Mouse (Mus musculus): ENCODE data around the gene Gpc2. TPM values are rescaled to one million over a fixed set of nuclear protein-coding genes. Genes with fewer than 3 reads are reported as not detected.

The Gpc2 gene
- total RNA-seq (2022), result 1 to 10 TPM in 2 of 4 experiments, under 1 TPM in 2; 0.38 to 1.3 (median 0.97) TPM

DNA sequence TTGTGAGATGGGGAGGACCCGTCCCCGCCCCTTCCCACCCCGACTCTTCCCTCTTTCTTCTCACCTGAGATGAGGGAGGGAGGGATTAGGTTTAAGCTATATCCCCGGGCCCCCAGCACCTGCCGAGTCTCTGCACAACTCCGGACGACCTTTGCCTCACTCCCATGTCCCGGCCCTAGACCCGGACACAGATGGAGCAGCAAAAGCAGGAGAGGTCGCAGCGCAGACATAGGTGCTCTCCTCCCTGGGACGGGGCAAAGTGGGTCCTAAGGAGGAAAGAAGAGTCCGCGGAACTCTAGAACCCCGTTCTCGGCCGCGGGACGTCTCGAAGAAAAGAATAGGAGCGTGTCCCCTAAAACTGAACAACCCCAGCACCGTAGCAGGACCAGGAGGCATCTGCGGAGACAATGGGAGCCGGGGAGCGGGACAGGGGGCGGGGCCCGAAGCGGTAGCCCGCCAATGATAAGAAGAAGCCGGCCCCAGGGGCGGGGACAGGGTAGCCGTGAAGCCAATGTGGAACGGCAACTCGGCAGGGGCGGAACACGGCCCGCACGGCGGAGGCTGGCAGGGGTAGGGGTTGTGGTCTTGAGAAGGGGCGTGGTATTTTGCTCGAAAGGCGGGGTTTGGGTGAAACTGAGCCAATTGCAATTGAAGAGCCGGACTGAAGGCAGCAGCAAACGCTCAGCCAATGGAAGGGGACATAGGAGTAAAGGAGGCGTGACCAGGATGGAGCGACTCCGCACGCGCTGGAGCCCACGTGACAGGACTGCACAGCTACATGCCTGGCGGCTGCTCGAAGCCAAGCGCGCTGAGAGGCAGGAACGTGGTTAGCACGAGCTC lies at the start of gene Gpc2, which contains the start of the genes Gm43720 and Stag3:
TSS of gene Gpc2 (minus strand) at position 421 of the 840 bp plus-strand sequence.
TSS of gene Gm43720 (minus strand) at position 374 of the 840 bp plus-strand sequence.
TSS of gene Stag3 (plus strand) at position 656 of the 840 bp plus-strand sequence.
- DNase-seq, result peak; percentile 78

DNA sequence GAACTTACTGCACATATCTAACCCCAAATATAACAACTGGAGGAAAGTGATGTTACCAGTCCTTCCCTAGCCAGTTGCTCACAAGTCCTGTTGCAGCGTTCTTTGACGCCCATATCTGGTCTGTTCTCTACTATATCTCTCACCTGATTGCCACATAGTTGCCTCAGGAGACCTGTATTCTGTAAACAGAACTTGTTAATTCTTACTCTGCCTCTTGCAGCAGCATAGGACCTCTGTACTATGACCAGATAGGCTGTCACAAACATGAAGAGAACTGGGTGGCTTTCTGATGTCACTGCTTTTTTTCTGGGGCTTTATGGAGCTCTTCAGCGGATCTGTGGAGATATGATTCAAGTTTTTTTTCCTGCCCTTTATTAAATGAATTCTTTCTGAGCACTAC lies 33.0 kb upstream of the Gpc2 start:
- no peak for DNase-seq

DNA sequence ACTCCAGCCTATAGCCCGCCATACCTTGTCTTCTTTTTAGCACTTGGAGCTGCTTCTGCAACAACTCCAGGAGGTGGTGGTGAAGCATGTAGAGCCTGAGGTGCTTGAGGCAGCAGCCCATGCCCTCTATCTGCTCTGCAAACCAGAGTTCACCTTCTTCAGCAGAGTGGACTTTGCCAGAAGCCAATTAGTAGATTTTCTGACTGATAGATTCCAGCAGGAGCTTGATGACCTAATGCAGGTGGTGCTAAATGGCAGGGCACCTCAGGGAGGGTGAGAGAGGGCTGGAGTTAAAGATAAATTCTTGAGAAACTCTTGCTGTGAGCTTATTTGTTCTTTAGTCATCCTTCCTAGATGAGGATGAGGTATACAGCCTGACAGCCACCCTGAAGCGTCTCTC lies 19.8 kb upstream of the Gpc2 start:
- no peak for DNase-seq

DNA sequence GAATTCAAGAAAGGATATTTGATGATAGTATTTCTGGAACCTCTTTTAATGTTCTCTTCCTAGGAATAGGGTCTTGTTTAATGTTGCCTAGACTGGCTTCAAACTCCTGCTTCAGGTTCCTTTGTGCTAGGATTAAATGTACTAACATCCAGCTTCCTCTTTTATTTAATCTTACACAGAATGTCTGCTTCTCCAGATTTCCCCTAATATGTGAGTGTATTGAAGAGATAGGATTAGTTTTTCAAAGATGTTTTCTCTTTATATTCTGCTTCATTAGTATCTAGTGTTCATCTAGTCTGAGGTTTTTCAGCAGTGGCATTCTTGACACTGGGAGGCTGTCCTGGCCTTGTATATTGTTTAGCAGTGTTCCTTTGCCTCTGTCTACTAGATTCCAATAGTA lies 14.4 kb upstream of the Gpc2 start:
- no peak for DNase-seq

DNA sequence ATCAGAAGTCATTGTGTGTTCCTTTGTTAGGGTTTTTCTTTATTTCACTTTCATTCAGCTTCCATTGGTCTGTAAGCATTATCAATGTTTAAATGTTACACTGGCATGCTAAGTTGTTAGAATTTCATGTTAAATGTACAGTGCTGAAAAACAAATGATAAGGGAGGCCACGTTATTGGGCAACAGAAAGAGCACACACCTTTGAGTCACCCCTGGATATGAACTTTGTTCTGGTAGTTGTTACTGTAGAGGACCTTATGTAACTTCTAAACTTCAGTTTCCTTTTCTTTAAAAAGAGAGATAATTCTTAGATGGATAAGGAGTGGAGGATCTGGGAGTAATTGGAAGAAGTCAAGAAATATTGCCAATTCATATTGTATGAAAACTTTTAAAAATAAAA lies 11.8 kb upstream of the Gpc2 start:
- no peak for DNase-seq

DNA sequence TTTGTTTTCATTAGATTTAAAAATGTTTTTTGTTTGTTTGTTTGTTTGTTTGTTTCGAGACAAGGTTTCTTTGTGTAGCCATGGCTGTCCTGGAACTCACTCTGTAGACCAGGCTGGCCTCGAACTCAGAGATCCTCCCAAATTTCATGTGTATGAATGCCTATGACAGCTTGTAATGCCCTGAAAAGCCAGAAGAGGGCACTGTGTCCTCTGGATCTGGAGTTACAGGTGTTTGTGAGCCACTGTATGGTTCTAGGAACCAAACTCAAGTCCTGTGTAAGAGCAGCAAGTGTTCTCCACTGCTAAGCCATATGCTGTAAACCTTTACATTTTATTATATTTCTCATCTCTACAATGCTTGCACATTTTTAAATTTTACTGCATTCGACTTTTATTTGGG lies 8.1 kb upstream of the Gpc2 start:
- DNase-seq, result no peak

DNA sequence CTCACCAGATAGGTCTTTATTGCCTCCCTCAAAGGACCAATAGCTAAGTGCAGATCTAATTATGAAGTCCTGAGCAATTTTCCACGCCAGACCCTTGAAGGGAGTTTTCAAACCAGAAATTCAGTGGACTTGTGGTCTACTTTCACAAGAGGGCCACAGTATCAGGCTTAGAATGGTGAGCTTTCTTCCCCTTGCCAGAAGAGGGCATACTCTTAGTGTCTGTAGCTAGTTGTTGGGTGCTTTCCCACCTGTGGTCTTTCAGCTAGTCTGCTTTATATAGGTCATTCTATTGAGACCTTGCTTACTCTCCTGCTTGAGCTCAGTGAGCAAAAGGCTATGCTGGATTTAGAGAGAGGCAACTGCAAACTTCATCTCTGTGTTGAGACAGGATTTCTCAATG lies 3.7 kb upstream of the Gpc2 start:
- DNase-seq, result no peak

DNA sequence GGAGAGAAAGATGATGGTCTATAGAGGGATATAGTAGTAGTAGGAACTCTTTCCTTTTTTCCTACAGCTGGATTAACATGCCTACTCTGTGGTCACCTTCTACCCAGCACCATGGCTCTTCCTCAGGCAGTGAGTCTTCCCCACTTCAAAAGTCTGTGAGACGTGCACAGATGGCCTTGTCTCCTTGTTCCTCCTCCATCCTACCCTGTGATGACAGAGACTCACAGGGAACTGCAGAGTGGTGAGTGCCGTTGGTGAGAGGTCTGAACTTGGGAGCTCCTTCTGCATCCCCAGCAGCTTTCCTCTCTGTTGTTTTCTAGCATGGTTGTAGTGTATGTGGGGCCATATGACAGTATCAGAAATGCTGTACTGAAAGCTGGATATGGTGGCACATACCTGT lies 2.0 kb upstream of the Gpc2 start:
- no peak for DNase-seq

DNA sequence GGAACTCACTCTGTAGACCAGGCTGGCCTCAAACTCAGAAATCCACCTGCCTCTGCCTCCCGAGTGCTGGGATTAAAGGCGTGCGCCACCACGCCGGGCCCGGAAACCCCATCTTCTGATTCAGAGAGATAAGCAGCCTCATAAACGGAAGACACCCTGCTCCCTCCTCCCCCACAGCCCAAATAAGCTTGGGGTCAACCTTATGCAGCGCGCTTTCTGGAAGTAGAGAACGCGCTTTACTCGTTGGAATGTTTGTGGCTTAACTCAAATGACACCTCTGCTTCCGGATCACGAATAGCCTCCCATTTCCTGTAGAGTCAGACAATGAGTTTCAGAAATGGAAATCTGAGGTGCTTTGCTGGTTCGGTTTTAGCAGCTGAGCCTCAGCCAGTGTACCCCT lies 1.0 kb upstream of the Gpc2 start:
- DNase-seq, result no peak

DNA sequence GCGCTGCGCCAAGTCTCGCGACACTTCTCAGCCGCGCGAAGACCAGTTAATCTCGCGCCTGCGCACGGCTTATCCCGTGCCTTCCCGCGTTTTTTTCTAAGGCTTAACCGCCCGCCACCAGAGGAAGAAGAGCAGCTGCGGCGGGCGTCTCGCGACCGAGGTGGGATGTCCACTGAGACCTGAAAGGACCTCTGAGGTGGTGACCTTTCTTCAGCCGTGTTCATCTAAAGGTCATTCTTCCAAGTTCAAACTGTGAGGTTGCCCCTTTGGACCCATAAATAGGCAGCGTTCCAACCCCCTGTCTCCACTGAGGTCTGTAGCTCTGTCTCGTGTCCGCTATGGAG lies 592 bp upstream of the Gpc2 start:
- no peak for DNase-seq

DNA sequence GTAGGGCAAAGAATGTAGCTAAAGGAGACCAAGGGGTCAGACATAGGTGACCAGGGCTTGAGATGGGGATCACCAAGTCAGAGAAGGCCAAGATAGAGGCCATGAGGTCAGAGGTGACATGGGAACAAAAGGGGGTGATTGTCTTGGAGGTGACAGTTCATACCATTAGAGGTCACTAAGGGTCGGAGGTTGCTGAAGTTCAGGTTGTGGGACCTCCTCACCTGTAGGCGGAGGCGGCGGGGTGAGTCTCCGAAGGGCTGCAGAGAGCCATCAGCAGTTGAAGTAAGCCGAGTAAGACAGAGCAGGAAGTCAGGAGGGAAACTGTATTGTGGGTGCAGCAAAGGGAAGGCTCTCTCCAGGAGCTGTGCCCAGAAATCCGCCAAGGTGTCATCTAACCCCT lies 1.8 kb downstream of the Gpc2 start:
- DNase-seq, result no peak

DNA sequence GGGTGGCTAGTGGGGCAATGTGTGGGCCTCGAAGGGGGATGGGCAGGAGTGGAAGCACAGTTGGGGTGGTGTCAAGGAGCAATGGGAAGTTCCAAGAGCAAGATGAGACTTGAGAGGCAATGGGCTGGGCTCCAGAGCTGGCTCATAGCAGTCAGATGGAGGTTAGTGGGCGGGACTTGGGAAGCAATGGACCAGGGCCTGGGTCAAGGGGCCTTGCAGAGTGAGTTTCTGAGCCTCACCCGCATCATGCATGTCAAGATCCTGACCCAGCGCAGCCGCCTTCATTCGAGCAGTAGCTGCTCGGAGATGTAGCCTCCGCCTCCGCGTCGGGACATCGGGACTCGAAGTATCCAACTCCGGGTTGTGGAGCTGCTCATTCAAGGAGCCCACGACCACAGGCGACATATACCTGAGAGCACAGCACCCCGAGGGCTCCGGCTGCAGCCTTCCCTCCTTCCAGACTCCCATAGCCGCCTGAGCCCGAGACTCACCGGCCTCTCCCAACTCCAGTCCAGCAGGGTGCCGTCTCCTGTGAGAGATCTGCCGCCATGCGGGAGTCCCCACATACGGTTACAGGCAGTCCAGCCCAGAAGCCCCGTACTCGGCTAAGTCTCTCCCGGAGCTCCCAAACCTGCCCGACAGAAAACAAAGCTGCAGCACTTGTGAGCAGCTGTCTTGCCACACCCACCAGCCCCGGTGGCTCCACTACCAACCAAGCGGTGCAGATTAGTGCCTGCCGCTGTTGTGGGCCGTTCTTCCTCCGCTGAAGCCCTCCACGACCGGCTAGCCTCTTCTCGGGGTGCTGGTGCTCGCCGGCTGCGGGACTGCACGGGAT lies 4.4 kb downstream of the Gpc2 start:
- no peak for DNase-seq

DNA sequence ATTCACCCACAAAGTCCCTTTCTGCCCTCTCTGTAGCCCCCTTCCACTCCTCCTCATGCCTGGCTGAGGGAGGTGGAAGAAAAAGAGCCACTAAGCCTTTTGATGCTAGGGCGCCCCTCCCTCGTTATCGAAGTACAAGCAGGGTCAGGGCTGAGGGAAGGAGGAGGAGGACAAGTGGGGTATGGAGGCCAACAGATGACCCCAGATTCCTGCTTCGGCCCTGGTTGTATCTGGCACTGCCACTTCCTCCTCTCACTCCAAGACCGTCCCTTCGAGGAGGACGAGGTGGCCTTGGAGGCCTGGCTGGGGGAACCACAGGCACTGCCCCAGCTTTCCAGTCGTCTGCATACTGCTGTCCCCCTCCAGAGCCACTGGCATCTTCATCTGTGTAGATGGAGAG lies 5.6 kb downstream of the Gpc2 start:
- no peak for DNase-seq

DNA sequence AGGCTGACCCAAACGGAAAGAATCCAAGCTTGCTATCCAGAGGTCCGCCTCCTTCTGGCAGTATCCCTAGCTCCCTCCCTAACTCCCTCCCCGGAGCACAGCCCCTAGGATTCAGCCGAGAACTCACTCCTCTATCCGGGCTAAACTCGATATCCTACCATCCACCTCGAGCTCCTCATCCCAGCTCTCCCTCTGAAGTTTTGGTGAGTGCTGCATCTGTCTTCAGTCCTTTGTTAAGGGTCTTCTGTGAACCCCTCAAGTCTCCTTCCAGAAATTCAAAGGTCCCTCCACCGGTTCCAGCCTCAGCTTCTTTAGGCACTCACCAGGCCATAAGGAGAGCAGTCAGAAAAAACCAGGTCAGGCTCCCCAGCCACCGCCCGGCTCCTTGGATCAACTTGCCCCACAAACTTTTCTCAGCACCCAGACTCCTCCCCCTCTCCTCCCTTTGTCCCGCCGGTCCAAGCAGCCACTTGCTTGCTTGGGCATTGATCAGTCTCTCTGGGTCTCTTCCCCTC lies 7.3 kb downstream of the Gpc2 start, which contains the start of gene Gal3st4:
TSS of gene Gal3st4 (minus strand) at position 432 of the 515 bp plus-strand sequence.
- DNase-seq, result no peak

DNA sequence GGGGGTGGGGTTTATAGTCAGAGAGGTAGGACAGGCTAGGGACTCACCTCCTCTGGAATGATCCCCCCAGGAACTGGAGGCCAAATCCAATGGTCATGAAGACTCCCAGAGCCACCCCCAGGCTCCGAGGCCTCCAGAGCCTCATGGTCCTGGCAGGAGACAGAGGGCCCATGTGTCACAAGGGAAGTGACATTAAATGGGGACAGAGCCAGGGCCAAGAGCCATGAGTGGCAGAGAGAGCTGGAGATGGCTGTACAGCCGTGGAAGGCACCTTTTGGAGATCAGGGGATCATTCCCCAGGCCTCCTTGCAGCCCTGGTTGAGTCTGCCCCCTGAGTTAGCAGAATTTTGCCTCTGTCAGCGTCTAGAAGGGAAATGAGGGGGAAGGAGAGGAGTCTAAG lies 8.6 kb downstream of the Gpc2 start:
- DNase-seq, result no peak

DNA sequence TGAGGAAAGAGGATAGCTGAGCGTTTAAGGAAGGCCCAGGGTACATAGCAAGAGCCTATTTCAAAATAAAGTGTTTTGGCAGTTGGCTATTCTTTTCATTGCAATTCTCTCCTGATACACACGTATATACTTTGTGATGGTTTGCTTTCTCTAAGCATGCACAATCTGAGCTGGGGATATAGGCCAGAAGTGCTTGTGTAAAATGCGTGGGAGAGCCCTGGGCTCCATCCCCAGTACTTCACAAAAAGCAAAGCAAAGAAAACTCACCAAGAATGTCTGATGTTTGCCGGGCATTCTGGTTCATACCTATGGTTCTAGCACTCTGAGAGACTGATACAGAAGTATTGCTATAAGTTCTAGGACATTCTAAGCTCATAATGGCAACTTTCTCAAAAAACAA lies 10.8 kb downstream of the Gpc2 start:
- no peak for DNase-seq

DNA sequence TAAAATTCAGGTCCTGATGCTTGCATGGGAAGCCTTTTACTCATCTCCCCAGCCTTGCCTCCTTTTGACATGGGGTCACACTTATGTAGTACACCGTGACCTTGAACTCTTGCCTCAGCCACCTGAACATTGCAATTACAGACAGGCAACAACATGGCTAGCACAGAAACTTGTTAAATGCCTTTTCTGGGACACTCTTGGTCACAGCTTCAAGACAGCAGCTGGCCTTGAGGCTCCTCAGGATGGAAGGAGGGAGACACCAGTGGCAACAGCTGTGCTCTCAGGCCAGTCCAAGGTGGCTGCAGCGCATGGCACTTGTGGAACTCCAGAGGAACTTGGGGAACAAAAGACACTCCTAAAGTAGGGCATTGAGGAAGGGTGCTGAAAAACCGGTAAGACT lies 12.7 kb downstream of the Gpc2 start:
- DNase-seq, result no peak

DNA sequence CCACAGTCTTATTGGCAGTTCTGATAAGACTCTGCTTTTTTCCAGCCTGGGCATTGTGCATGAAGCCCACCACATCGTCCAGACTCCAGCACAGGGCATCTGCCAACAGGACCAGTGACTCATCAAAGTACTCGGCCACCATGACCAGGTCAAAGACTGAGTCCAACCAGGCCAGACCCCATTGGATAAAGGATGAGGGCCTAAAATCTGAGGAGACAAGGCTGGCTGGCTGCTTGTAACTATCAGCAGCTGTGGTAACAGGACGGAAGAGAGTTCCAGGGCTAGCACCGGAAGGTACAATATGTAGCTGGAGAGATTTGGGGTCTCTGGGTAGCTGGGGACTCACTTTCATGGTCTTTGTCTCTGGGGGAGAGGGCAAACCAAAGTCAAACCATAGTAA lies 14.1 kb downstream of the Gpc2 start:
- DNase-seq, result no peak

DNA sequence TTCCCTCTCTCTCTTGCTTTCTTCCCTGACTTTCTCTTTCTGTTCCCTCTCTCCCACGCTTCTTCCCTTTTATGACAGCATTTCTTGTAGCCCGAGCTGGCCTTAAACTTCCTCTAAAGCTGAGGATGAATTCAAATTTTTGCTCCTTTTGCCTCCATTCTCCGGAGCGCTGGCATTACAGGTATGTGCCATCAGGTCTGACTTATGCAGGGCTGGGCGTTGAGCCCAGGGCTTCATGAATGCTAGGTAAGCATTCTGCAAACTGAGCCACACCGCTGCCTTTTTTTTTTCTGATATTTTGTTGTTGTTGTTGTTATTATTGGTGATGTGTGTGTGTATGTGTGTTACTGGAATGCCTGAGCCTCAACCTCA lies 15.6 kb downstream of the Gpc2 start:
- DNase-seq, result no peak

DNA sequence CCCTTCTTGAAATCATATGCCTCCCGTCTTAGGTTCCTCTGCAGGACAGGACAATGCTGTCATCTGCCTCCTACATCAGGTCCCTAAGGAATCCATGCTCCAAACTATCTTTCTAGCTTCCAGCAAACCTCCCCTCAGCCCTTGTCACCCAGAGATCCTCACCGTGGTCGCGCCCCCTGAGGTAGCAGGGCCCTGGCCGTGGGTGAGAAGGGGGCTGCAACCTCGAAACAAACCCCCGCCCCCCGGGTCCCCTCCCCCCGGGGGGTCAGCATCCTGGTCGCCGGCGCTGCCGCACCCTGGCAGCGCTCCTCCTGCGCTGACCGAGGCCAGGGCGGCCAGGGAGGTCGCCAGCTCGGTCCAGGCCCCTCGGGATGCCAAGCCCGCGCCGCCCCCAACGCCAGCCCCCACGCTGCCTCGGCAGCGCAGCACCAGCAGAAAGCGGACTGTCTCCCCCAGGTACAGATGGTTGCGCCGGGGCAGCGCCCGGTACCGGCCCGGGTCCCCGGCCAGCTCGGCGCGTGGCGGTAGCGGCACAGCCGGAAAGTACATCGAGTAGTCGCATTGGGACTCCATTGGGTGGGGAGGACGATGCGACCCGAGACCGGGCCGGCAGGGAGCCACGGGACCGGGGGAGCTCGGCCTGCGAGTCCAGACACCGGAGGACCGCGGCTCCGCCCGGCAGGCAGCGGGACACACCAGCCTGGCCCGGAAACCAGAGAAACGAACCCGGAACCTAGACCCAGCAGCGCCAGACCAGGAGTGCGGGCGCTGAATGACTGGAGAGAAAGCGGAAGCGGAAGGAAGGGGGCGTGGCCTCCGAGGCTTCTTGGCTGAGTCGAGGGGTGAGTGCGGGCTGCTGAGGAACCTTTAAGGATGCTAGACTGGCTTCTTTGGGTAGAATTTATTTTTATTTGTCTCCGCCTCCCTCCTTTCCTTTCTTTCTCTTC lies 16.3 kb downstream of the Gpc2 start, which contains the start of gene BC037034:
TSS of gene BC037034 (minus strand) at position 774 of the 947 bp plus-strand sequence.
- peak; percentile 89 for DNase-seq

DNA sequence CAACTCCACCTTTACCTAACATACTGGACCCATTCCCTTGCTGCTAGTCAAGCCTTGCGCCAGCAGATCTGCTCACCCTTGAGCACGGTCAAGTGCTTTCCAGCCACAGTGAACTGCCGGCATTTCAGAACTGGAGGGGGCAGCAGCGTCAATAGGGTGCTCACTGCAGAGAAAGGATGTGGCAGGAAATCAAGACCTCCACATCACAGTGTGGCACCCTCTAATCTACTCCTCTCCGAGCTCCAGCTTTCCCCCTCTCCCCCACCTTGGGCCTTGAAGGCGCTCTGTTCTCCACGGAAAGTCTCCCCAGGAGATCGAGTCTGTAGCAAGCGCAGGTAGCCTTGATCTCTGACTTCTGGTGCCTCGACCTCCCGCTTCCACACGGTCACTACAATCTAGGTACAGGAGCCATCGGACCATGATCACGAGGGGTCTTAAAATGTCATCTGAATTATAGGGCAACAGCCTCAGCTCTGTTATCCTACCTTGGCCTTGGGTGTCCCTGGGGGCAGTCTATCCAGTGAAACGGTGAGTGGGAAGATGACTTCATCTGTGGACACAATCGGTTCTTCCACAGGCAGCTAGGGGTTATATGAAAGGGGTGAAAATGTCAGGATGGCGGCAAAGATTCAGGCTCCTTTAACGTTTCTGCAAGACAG lies 17.1 kb downstream of the Gpc2 start:
- DNase-seq, result no peak

DNA sequence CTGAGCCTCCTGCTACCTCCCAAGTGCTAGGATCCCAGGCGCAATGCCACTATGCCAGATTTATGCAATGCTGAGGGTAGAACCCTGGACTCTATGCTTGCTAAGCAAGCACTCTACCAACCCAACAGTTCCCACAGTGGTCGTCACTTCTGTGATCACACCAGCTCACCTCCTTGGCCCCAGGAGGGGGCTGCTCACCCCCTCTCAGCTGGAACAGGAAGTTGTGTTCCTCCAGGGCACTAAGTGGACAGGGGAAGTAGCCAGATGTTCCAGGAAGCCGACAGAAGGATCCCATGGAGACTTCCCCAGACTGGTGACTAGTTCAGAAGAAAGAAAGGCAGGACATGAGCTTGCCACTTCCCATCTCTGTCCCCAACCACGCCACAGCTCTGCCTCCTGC lies 17.8 kb downstream of the Gpc2 start:
- DNase-seq, result no peak
